Mouse (Mus musculus): ENCODE data around the gene Cdkl3. TPM values are rescaled to one million over a fixed set of nuclear protein-coding genes. Genes with fewer than 3 reads are reported as not detected.

Gene Cdkl3
- polyA plus RNA-seq, 1 experiment, result 13.1 TPM

DNA sequence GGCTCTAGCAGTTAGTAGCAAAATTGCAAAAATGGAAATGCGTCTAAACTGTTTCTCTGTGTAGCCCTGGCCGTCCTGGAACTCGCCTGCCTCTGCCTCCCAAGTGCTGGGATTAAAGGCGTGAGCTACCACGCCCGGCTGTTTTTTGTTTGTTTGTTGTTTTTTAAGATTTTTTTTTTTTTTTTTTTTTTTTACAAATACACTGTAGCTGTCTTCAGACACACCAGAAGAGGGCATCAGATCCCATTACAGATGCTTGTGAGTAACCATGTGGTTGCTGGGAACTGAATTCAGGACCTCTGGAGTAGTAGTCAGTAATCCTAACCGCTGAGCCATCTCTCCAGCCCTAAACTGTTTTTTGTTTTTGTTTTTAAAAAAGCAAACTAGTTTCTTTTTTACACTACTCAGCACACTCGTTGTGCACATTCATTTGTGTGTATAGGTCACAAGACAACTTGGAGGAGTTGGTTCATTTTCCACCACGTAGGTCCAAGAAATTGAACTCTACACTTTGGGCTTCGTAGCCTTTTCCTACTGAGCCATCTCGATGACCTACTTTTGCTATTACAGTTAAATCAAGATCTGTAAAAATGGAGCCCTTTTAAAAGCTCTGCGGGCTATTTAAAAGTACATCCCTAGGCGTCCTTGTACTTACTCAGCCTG lies 1.0 kb upstream of the Cdkl3 start:
- Histone ChIP-seq H3K4me1 (ENCODE audit: control insufficient read depth, insufficient read depth, low read length) (no peaks in the 10 kb centered on the region; the same call in 1 of the 2 replicates), H3K27ac (ENCODE audit: insufficient read depth, low read length) (no peak overlapping the region), H3K4me3 (ENCODE audit: insufficient read depth, low read length) (no peak overlapping the region)
- TF ChIP-seq CTCF (IDR thresholded peaks at IDR 0.05; ENCODE audit: extremely low read depth, insufficient read depth, low read length), result no peak

DNA sequence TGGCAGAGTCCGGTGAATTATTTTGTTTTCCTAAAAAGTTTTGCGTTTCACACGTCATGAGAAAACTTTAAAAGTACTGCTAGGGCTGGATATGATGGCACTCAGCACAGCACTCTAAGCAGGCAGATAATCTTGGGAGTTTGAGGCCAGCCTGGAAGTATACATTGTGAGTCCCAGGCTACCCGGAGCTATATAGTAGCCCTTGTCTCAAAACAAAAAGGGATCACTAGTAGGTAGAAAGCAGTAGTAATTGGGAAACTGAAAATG lies 583 bp upstream of the Cdkl3 start:
- no peak for TF ChIP-seq CTCF (IDR thresholded peaks at IDR 0.05; ENCODE audit: extremely low read depth, insufficient read depth, low read length)
- no peak for TF ChIP-seq POLR2A (IDR thresholded peaks at IDR 0.05; ENCODE audit: extremely low read depth, insufficient read depth, low read length)
- Histone ChIP-seq H3K4me3 (ENCODE audit: insufficient read depth, low read length) (peak overlapping the region; percentile 58), H3K4me1 (ENCODE audit: control insufficient read depth, insufficient read depth, low read length) (no peaks in the 10 kb centered on the region; the same call in 1 of the 2 replicates), H3K27ac (ENCODE audit: insufficient read depth, low read length) (peak overlapping the region; percentile 75; the same call in 1 of the 2 replicates)

DNA sequence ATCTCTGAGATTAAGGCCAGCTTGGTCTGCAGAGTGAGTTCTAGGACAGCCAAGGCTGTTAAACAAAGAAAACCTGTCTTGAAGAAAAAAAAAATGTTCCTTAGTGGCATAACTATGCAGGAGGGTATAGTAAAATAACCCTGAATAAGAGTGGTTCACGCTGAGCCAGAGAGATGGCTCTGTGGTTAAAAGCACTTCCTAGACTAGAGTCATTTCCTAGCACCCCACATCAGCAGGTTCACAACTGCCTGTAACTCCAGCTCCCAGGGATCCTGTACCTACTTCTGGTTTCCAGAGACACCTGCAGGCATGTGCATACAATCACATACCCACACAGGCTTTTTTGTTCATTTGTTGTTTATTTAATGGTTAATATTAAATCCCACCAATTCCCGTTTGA lies 1.6 kb downstream of the Cdkl3 start:
- H3K4me1 ChIP-seq (ENCODE audit: control insufficient read depth, insufficient read depth, low read length), result no peaks in the 10 kb centered on the region; the same call in 1 of the 2 replicates
- TF ChIP-seq CTCF (IDR thresholded peaks at IDR 0.05; ENCODE audit: extremely low read depth, insufficient read depth, low read length) (no peak), POLR2A (IDR thresholded peaks at IDR 0.05; ENCODE audit: extremely low read depth, insufficient read depth, low read length) (no peak)
- H3K4me3 ChIP-seq (ENCODE audit: insufficient read depth, low read length), result no peak overlapping the region
- H3K27ac ChIP-seq (ENCODE audit: insufficient read depth, low read length), result no peak overlapping the region

DNA sequence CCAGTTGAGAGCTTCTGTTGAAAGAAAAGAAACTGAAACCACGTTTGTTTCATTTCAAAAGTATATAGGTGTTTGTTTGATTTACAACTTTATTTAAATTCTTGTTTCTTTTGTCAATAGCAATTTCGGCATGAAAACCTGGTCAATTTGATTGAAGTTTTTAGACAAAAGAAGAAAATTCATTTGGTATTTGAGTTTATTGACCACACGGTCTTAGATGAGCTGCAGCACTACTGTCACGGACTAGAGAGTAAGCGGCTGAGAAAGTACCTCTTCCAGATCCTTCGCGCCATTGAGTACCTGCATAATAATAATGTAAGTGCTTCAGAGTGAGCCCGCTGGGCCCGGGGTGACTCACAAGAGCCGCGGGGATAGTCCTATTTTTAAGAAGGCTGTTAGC lies 7.0 kb downstream of the Cdkl3 start:
- Histone ChIP-seq H3K27ac (ENCODE audit: insufficient read depth, low read length) (no peak overlapping the region), H3K4me1 (ENCODE audit: control insufficient read depth, insufficient read depth, low read length) (no peaks in the 10 kb centered on the region), H3K4me3 (ENCODE audit: insufficient read depth, low read length) (no peak overlapping the region)
- TF ChIP-seq CTCF (IDR thresholded peaks at IDR 0.05; ENCODE audit: extremely low read depth, insufficient read depth, low read length) (no peak), POLR2A (IDR thresholded peaks at IDR 0.05; ENCODE audit: extremely low read depth, insufficient read depth, low read length) (no peak)

DNA sequence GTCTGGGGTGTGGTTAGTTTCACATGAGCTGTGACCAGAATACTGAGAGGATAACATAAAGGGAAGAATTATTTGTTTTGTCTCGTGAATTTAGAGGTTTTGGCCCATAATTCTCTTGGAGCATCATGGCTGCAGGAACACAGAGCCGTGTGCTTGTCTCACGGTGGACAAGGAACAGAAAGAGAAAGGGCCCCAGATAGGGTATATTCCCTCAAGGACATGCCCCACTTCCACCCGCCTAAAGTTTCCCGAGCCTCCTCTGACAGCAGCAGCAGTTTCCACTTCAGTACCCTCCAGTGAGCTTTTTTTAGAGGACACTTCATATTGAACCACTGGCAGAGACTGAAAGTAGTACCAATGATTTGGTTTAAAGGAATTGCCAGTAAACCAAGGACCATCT lies 7.5 kb downstream of the Cdkl3 start:
- no peak for TF ChIP-seq POLR2A (IDR thresholded peaks at IDR 0.05; ENCODE audit: extremely low read depth, insufficient read depth, low read length)
- no peak for TF ChIP-seq CTCF (IDR thresholded peaks at IDR 0.05; ENCODE audit: extremely low read depth, insufficient read depth, low read length)
- no peak overlapping the region for H3K4me3 ChIP-seq (ENCODE audit: insufficient read depth, low read length)
- H3K4me1 ChIP-seq (ENCODE audit: control insufficient read depth, insufficient read depth, low read length), result no peaks in the 10 kb centered on the region
- H3K27ac ChIP-seq (ENCODE audit: insufficient read depth, low read length), result no peak overlapping the region

DNA sequence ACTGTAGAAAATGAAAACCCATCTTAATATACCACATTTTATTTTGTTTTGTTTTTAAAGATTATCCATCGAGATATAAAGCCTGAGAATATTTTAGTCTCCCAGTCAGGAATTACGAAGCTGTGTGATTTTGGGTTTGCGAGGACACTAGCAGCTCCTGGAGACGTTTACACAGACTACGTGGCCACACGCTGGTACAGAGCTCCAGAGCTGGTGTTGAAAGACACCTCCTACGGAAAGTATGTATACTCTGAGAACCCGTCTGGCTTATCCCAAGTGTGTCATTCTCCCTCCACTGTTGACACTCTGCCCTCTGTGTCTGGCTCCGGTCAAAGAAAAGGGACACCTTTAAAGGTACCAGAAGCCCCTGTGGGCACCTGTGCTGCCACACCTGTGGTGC lies 14.2 kb downstream of the Cdkl3 start:
- H3K4me3 ChIP-seq (ENCODE audit: insufficient read depth, low read length), result no peak overlapping the region
- H3K4me1 ChIP-seq (ENCODE audit: control insufficient read depth, insufficient read depth, low read length), result peaks cover 1% of the 10 kb centered on the region; the same call in 1 of the 2 replicates
- H3K27ac ChIP-seq (ENCODE audit: insufficient read depth, low read length), result no peak overlapping the region
- no peak for TF ChIP-seq POLR2A (IDR thresholded peaks at IDR 0.05; ENCODE audit: extremely low read depth, insufficient read depth, low read length)
- no peak for TF ChIP-seq CTCF (IDR thresholded peaks at IDR 0.05; ENCODE audit: extremely low read depth, insufficient read depth, low read length)

DNA sequence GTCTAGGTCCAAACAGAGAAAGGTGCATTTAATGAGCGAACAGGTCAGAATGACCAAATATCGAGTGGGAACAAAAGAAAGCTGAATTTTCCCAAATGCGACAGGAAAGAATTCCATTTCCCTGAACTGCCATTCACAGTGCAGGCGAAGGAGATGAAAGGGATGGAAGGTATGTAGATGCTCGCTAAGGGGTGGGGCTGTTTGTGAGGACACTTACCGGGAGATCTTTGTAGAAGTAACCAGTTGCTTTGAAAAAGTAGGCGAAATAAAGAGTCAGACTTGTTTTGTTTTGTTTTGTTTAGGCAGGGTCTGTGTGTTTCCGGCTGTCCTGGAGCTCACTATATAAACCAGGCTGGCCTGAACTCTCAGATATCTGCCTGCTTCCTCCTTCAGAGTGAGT lies 28.3 kb downstream of the Cdkl3 start:
- H3K4me1 ChIP-seq (ENCODE audit: control insufficient read depth, insufficient read depth, low read length), result peaks cover 2% of the 10 kb centered on the region; the same call in 1 of the 2 replicates
- H3K27ac ChIP-seq (ENCODE audit: insufficient read depth, low read length), result no peak overlapping the region
- H3K4me3 ChIP-seq (ENCODE audit: insufficient read depth, low read length), result no peak overlapping the region
- TF ChIP-seq CTCF (IDR thresholded peaks at IDR 0.05; ENCODE audit: extremely low read depth, insufficient read depth, low read length) (no peak), POLR2A (IDR thresholded peaks at IDR 0.05; ENCODE audit: extremely low read depth, insufficient read depth, low read length) (no peak)

DNA sequence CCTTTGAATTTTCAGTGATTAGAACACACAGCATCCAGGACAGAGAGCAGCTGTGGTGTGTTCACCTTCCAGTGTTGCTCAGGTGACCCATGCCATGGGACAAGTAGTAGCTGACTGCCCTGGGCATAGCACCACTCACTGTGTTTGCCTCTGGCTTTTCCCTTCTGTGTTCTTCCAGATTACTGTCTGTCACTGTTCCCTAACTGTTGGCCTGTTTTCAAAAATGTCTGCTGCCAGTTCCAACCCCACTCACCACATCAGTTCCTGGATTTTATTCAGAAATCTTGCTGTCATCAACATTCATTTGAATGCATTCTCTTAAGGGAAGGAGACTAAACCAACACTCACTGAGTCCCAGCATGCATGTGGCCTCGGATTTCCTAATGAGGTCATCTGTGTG lies 29.9 kb downstream of the Cdkl3 start:
- TF ChIP-seq POLR2A (IDR thresholded peaks at IDR 0.05; ENCODE audit: extremely low read depth, insufficient read depth, low read length) (no peak), CTCF (IDR thresholded peaks at IDR 0.05; ENCODE audit: extremely low read depth, insufficient read depth, low read length) (no peak)
- Histone ChIP-seq H3K4me1 (ENCODE audit: control insufficient read depth, insufficient read depth, low read length) (peaks cover 2% of the 10 kb centered on the region; the same call in 1 of the 2 replicates), H3K27ac (ENCODE audit: insufficient read depth, low read length) (no peak overlapping the region), H3K4me3 (ENCODE audit: insufficient read depth, low read length) (no peak overlapping the region)

DNA sequence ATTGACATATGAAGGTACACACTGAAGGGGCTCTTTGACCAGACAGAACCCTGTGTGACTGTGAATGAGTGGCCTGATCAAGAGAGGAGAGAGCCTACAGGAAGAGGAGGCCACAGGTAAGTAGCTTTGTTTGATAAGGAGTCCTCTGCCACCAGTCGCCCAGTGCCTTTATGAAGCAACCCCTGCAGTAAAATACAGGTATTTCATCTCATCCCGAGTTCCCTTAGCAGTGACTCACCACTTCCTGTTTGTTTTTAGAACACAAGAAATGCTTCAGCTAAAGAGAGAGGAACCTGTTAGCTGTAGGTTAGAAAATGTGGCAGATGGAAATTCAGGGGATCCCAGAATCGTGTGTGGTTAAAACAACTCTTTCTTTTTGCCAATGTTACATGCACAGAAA lies 31.9 kb downstream of the Cdkl3 start:
- H3K4me1 ChIP-seq (ENCODE audit: control insufficient read depth, insufficient read depth, low read length), result peaks cover 2% of the 10 kb centered on the region; the same call in 1 of the 2 replicates
- TF ChIP-seq CTCF (IDR thresholded peaks at IDR 0.05; ENCODE audit: extremely low read depth, insufficient read depth, low read length) (no peak), POLR2A (IDR thresholded peaks at IDR 0.05; ENCODE audit: extremely low read depth, insufficient read depth, low read length) (no peak)
- no peak overlapping the region for H3K27ac ChIP-seq (ENCODE audit: insufficient read depth, low read length)
- H3K4me3 ChIP-seq (ENCODE audit: insufficient read depth, low read length), result no peak overlapping the region

DNA sequence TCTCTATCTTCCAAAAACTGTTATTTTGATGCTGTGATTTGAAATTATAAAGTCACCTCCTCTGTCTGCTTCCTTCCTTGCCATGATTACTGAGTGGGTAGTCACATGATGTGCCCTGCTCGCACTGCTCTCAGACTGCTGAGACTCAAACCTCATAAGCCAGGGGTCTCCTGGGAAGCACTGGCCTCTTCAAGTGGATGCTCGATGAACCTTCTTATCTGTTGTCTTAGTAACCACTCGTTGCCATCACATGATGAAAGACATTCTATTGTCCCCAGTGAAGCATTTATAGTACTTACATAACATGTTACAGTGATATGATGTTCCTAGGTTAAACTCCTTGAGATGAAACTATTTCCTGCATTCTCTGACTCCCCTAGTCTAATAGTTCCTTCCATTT lies 33.6 kb downstream of the Cdkl3 start:
- Histone ChIP-seq H3K27ac (ENCODE audit: insufficient read depth, low read length) (no peak overlapping the region), H3K4me1 (ENCODE audit: control insufficient read depth, insufficient read depth, low read length) (peaks cover 2% of the 10 kb centered on the region; the same call in 1 of the 2 replicates), H3K4me3 (ENCODE audit: insufficient read depth, low read length) (no peak overlapping the region)
- TF ChIP-seq CTCF (IDR thresholded peaks at IDR 0.05; ENCODE audit: extremely low read depth, insufficient read depth, low read length) (no peak), POLR2A (IDR thresholded peaks at IDR 0.05; ENCODE audit: extremely low read depth, insufficient read depth, low read length) (no peak)

All from cortical plate, adult 2 months (tissue).